Mouse (Mus musculus): ENCODE measurements around the gene Mphosph8.

- TF ChIP-seq CTCF (IDR thresholded peaks at IDR 0.05; ENCODE audit: extremely low read depth, insufficient read length, insufficient replicate concordance, low read depth, low read length) = no peak
- no peak for TF ChIP-seq POLR2A (IDR thresholded peaks at IDR 0.05; ENCODE audit: low read depth, low read length)
Measured at GRCm38 (mm10) chr14:56705687-56706086, 37.6 kb downstream of the Mphosph8 start.
